Mouse (Mus musculus): ENCODE data around the gene Foxp1. TPM values are rescaled to one million over a fixed set of nuclear protein-coding genes. Genes with fewer than 3 reads are reported as not detected.

Gene Foxp1
- total and polyA plus RNA-seq, 3 experiments, result 16.1 to 42.0 TPM; not detected in 1

DNA sequence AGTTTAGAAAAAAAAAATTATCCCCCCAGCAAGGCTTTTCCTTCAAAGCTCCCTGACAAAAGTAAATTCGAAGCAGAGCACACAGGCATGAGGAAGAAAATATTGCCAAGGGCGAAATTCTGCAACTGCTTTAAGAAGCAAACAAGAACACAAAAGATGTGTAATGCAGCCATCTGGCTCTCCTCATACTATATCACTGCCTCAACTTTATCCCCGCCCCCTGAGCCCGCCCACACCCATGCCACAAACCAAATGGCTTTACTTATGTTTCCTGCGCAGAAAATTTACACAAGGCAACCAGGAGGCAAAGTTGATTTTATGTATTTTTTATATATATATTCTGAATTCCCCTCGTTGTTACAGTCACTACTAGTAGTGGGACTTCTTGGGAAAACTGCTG lies 252.6 kb downstream of the Foxp1 start:
- no peaks in the 10 kb centered on the region for H3K27me3 ChIP-seq (ENCODE audit: control insufficient read depth in 1 of 2, insufficient read depth in 2 of 2, low read length in 2 of 2)
- no peaks in the 10 kb centered on the region for H3K79me2 ChIP-seq (ENCODE audit: control insufficient read depth, insufficient read depth, low read length, poor library complexity)
- no peaks in the 10 kb centered on the region for H3K4me1 ChIP-seq (ENCODE audit: control insufficient read depth in 1 of 2, insufficient read depth in 2 of 2, low read length in 2 of 2)
- H3K36me3 ChIP-seq (ENCODE audit: control insufficient read depth in 1 of 2, insufficient read depth in 2 of 2, low read length in 2 of 2), result no peaks in the 10 kb centered on the region
- no peak overlapping the region for H3K27ac ChIP-seq (ENCODE audit: control insufficient read depth, low read depth, low read length)
- H3K9me3 ChIP-seq (replicated peaks; ENCODE audit: insufficient read depth, low read length), result no peaks in the 10 kb centered on the region
- H3K9ac ChIP-seq (ENCODE audit: control insufficient read depth, low read depth, low read length, poor library complexity, severe bottlenecking), result no peak overlapping the region
- TF ChIP-seq MYC (IDR thresholded peaks at IDR 0.05; ENCODE audit: low read depth, low read length), result no peak
- TF ChIP-seq MAFK (IDR thresholded peaks at IDR 0.05; ENCODE audit: borderline replicate concordance, low read depth, low read length), result no peak
- TF ChIP-seq EP300 (IDR thresholded peaks at IDR 0.05; ENCODE audit: low read depth in 1 of 2, low read length in 2 of 2), result no peak
- no peak for TF ChIP-seq E2F4 (IDR thresholded peaks at IDR 0.05; ENCODE audit: borderline replicate concordance, low read depth, low read length)
- no peak for TF ChIP-seq CHD2 (IDR thresholded peaks at IDR 0.05; ENCODE audit: low read length)
- no peak for TF ChIP-seq MXI1 (IDR thresholded peaks at IDR 0.05; ENCODE audit: low read depth, low read length)
- no peak for TF ChIP-seq TBP (IDR thresholded peaks at IDR 0.05; ENCODE audit: low read depth, low read length)
- no peak for TF ChIP-seq USF2 (IDR thresholded peaks at IDR 0.05; ENCODE audit: borderline replicate concordance in 1 of 2, insufficient read depth in 1 of 2, low read depth in 1 of 2, low read length in 2 of 2)
- H3K4me3 ChIP-seq (ENCODE audit: control insufficient read depth in 1 of 2, insufficient read depth in 1 of 2, low read depth in 2 of 2, low read length in 2 of 2), result no peak overlapping the region
- DNase-seq (ENCODE audit: low read depth, low spot score), result peak; percentile 13

DNA sequence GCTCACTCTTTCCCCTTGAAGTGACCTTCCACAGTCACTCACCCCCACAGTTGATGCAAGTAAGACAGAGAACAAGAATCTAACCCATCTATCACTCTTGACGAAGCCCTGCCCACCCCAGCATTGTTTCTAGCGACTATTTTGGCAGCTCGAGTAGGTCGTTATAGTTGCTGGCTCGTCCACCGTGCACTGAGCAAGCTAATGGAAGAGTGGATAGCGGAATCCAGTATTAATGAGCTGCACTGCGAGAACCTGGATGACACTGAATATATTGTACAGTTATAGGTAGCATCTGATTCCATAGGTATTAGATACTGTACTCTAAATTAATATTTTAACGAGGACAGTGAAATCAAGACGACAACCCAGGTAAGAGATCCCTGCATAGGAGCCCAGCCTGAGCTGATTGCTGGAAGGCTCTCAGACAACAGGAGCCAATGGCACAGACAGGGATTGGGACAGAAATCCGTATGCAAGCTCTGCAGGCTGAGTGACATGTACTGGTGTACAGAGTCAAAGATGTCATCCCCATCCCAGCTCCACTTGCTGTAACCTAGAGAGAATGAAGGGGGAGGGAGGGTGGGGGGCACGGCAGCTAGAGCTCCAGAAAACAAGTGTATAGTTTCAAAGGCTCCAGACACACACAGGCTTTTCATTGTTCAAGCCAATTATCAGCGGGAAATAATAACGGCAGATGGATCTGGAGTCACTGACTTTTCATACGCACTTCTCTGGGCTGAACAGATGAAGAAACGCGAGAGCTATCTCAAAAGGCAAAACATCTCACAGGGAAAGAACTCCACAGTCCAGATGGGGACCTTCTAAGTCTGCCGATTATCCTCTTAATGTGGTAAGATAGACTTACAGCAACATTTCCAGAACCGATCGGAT lies 254.1 kb downstream of the Foxp1 start:
- no peak overlapping the region for H3K9ac ChIP-seq (ENCODE audit: control insufficient read depth, low read depth, low read length, poor library complexity, severe bottlenecking)
- no peaks in the 10 kb centered on the region for H3K27me3 ChIP-seq (ENCODE audit: control insufficient read depth in 1 of 2, insufficient read depth in 2 of 2, low read length in 2 of 2)
- TF ChIP-seq NELFE (IDR thresholded peaks at IDR 0.05; ENCODE audit: low read depth, low read length) (no peak), TCF12 (IDR thresholded peaks at IDR 0.05; ENCODE audit: low read depth, low read length) (no peak), KAT2A (conservative IDR thresholded peaks at IDR 0.05; ENCODE audit: low read depth, low read length) (no peak), RCOR1 (IDR thresholded peaks at IDR 0.05; ENCODE audit: low read depth, low read length) (no peak), JUND (IDR thresholded peaks at IDR 0.05; ENCODE audit: low read depth, low read length) (no peak), HCFC1 (IDR thresholded peaks at IDR 0.05; ENCODE audit: low read depth, low read length) (no peak), GATA1 (IDR thresholded peaks at IDR 0.05; ENCODE audit: low read depth, low read length) (no peak), E2F4 (IDR thresholded peaks at IDR 0.05; ENCODE audit: borderline replicate concordance, low read depth, low read length) (no peak), USF2 (IDR thresholded peaks at IDR 0.05; ENCODE audit: borderline replicate concordance in 1 of 2, insufficient read depth in 1 of 2, low read depth in 1 of 2, low read length in 2 of 2) (no peak), NRF1 (IDR thresholded peaks at IDR 0.05; ENCODE audit: insufficient read depth, low read depth, low read length, poor library complexity, severe bottlenecking) (no peak)
- DNase-seq (ENCODE audit: low read depth, low spot score), result no peak
- H3K9me3 ChIP-seq (replicated peaks; ENCODE audit: insufficient read depth, low read length), result no peaks in the 10 kb centered on the region
- H3K4me1 ChIP-seq (ENCODE audit: control insufficient read depth in 1 of 2, insufficient read depth in 2 of 2, low read length in 2 of 2), result peaks cover 0 to 3% of the 10 kb centered on the region in 2 experiments; a peak in 1 of 4 replicates
- no peaks in the 10 kb centered on the region for H3K36me3 ChIP-seq (ENCODE audit: control insufficient read depth in 1 of 2, insufficient read depth in 2 of 2, low read length in 2 of 2)
- H3K27ac ChIP-seq (ENCODE audit: control insufficient read depth, low read depth, low read length), result no peak overlapping the region
- no peaks in the 10 kb centered on the region for H3K79me2 ChIP-seq (ENCODE audit: control insufficient read depth, insufficient read depth, low read length, poor library complexity)
- no peak overlapping the region for H3K4me3 ChIP-seq (ENCODE audit: control insufficient read depth in 1 of 2, insufficient read depth in 1 of 2, low read depth in 2 of 2, low read length in 2 of 2)

All from MEL (cell line).